Comparison of ENCODE assay signal across 8 mouse cellular contexts in the genomic region with DNA sequence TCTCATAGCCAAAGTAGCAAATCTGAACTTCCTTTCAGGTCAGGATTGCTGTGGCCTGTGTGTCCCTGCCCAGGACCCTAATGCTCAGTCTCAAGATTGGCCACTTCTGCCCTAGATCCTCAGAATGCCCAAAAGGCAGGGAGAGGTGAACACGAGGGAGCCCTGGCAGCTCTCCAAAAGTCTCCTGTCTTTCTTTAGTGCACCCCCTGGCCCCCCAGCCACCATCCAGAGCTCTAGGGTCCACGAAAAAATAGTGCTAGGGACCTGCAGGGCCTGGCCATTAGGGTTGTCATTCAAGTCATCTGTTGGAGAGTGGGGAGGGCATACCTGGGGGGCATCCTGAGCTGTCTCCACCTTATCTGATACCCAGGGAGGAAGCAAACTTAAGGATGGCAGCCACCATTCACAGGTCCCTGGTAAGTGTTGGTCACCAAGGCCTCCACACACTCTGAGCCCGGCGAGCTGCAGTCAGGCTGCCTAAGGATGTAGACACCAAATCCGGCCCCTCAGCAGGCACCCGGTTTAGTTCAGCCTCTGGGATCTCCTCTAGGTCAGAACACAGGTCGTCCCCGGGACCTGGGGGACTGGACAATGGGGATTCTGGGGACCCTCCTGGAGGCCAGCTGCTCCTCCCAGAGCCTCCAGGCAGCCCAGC. TPM values are rescaled to one million over a fixed set of nuclear protein-coding genes. Genes with fewer than 3 reads are reported as not detected.
DNase-seq lines count a peak whose midpoint lies in the region; ATAC-seq and TF ChIP-seq lines count a peak whose summit lies in the region.

No protein-coding gene starts in this region.

- H3K9ac ChIP-seq in CH12.LX (ENCODE audit: insufficient read depth, low read depth): no peak overlapping the region
- H3K9ac ChIP-seq in forebrain, postnatal 0 days: peak overlapping the region; percentile 87
- H3K9ac ChIP-seq in liver, postnatal 0 days (replicated peaks): peak overlapping the region; percentile 89

- no peak for ATAC-seq in forebrain, postnatal 0 days
- no peak for ATAC-seq in liver, postnatal 0 days
- ATAC-seq in monocyte, adult 5-6 weeks (replicated peaks; ENCODE audit: insufficient number of reproducible peaks, low FRiP score, low TSS enrichment, poor library complexity, severe bottlenecking): no peak

- no peaks in the 10 kb centered on the region; the same call in 1 of the 2 replicates for H3K36me3 ChIP-seq in heart, embryonic 10.5 days
- peaks cover 2 to 18% of the 10 kb centered on the region in 2 experiments for H3K36me3 ChIP-seq in CH12.LX (replicated peaks in 1 of 2; ENCODE audit: control insufficient read depth in 1 of 2, insufficient read depth in 1 of 2, low read length in 1 of 2)
- H3K36me3 ChIP-seq in forebrain, postnatal 0 days (ENCODE audit: insufficient read depth): no peaks in the 10 kb centered on the region
- H3K36me3 ChIP-seq in liver, postnatal 0 days (replicated peaks; ENCODE audit: insufficient read depth, low read length): peaks cover 5% of the 10 kb centered on the region

- TF ChIP-seq RAD21 in CH12.LX (IDR thresholded peaks at IDR 0.05; ENCODE audit: low read depth, low read length): no peak

- peak overlapping the region; percentile 75 for H3K4me3 ChIP-seq in heart, embryonic 10.5 days
- no peak overlapping the region for H3K4me3 ChIP-seq in CH12.LX (replicated peaks in 1 of 3; ENCODE audit: low read depth in 2 of 3, low read length in 2 of 3, poor library complexity in 1 of 3)
- H3K4me3 ChIP-seq in forebrain, postnatal 0 days (ENCODE audit: low read depth, low read length): peak overlapping the region; percentile 61
- H3K4me3 ChIP-seq in liver, postnatal 0 days (ENCODE audit: low read depth, low read length): peak overlapping the region; percentile 85

- dilution Hi-C loops in CH12.LX (cut with MboI; ENCODE audit: extremely low pct_ligation_motif_present, extremely low pct_unique_long_range_greater_than_20kb, low sequenced_read_pairs): no loop called here

- 67% methylated on average over 8 of the region's 8 CpGs for WGBS in heart, embryonic 10.5 days
- 46% methylated on average over 8 of the region's 8 CpGs for WGBS in forebrain, postnatal 0 days
- WGBS in liver, postnatal 0 days (ENCODE audit: insufficient replicate concordance): 67% methylated on average over 8 of the region's 8 CpGs

- in situ Hi-C loops in CH12.LX (cut with MboI; ENCODE audit: low pct_ligation_motif_present, low pct_unique_long_range_greater_than_20kb, low sequenced_read_pairs): no loop called here

- H3K4me1 ChIP-seq in heart, embryonic 10.5 days: peaks cover 36% of the 10 kb centered on the region
- peaks cover 9 to 25% of the 10 kb centered on the region in 2 experiments for H3K4me1 ChIP-seq in CH12.LX (ENCODE audit: control insufficient read depth in 1 of 2, insufficient read depth in 2 of 2)
- H3K4me1 ChIP-seq in forebrain, postnatal 0 days (ENCODE audit: insufficient read depth): peaks cover 21% of the 10 kb centered on the region
- H3K4me1 ChIP-seq in liver, postnatal 0 days (ENCODE audit: insufficient read depth): peaks cover 31% of the 10 kb centered on the region

- no peak for TF ChIP-seq CTCF in CH12.LX (conservative IDR thresholded peaks at IDR 0.05 in 1 of 2, IDR thresholded peaks at IDR 0.05 in 1 of 2; ENCODE audit: low read depth in 2 of 2, low read length in 2 of 2)
- TF ChIP-seq CTCF in forebrain, postnatal 0 days (IDR thresholded peaks at IDR 0.05; ENCODE audit: low read depth): no peak
- no peak for TF ChIP-seq CTCF in liver, postnatal 0 days (IDR thresholded peaks at IDR 0.05; ENCODE audit: low read depth)

- H3K79me2 ChIP-seq in CH12.LX (replicated peaks; ENCODE audit: control insufficient read depth, extremely low read depth, insufficient read depth, poor library complexity, severe bottlenecking): no peaks in the 10 kb centered on the region

- TF ChIP-seq EP300 in CH12.LX (IDR thresholded peaks at IDR 0.05; ENCODE audit: low read length): no peak
- no peak for TF ChIP-seq EP300 in liver, postnatal 0 days (IDR thresholded peaks at IDR 0.05; ENCODE audit: low read depth)

- TF ChIP-seq POLR2A in CH12.LX (IDR thresholded peaks at IDR 0.05; ENCODE audit: low read depth, low read length): no peak

- H3K27me3 ChIP-seq in heart, embryonic 10.5 days (ENCODE audit: insufficient read depth, poor library complexity, severe bottlenecking): peaks cover 2% of the 10 kb centered on the region; the same call in 1 of the 2 replicates
- H3K27me3 ChIP-seq in CH12.LX (replicated peaks): no peaks in the 10 kb centered on the region
- H3K27me3 ChIP-seq in forebrain, postnatal 0 days (ENCODE audit: insufficient read depth, low read length): no peaks in the 10 kb centered on the region
- H3K27me3 ChIP-seq in liver, postnatal 0 days (ENCODE audit: insufficient read depth, low read length): no peaks in the 10 kb centered on the region

- no peaks in the 10 kb centered on the region for H3K9me3 ChIP-seq in heart, embryonic 10.5 days
- no peaks in the 10 kb centered on the region for H3K9me3 ChIP-seq in CH12.LX (replicated peaks; ENCODE audit: low read length)
- no peaks in the 10 kb centered on the region for H3K9me3 ChIP-seq in forebrain, postnatal 0 days (ENCODE audit: low read length)
- H3K9me3 ChIP-seq in liver, postnatal 0 days (ENCODE audit: low read length): no peaks in the 10 kb centered on the region

- H3K27ac ChIP-seq in heart, embryonic 10.5 days: peak overlapping the region; percentile 92; the same call in 1 of the 2 replicates
- no peak overlapping the region for H3K27ac ChIP-seq in CH12.LX (ENCODE audit: insufficient read depth, low read depth)
- H3K27ac ChIP-seq in forebrain, postnatal 0 days (ENCODE audit: low read depth, low read length): no peak overlapping the region
- no peak overlapping the region for H3K27ac ChIP-seq in liver, postnatal 0 days (ENCODE audit: low read depth)

- DNase-seq in heart, embryonic 10.5 days (ENCODE audit: low spot score): no peak
- DNase-seq in heart, adult 8-10 months (ENCODE audit: low spot score): no peak
- DNase-seq in CH12.LX (ENCODE audit: extremely low read depth): no peak
- no peak for DNase-seq in forebrain, postnatal 0 days
- no peak for DNase-seq in liver, postnatal 0 days
- no peak for DNase-seq in spleen, postnatal 4 days (ENCODE audit: low spot score in 2 of 2)
- no peak for DNase-seq in right cerebral cortex, postnatal 36 days (ENCODE audit: low spot score in 2 of 2)

- 0 out of 2 replicates have a peak overlapping the region, but pooled peaks have one; percentile 37 for H3K4me2 ChIP-seq in CH12.LX (ENCODE audit: insufficient read depth, low read depth, poor library complexity, severe bottlenecking)
- H3K4me2 ChIP-seq in forebrain, postnatal 0 days (ENCODE audit: low read depth): peak overlapping the region; percentile 69
- peak overlapping the region; percentile 99 for H3K4me2 ChIP-seq in liver, postnatal 0 days (ENCODE audit: low read depth, low read length)

TF ChIP-seq in CH12.LX, 34 proteins besides CTCF, POLR2A, EP300 and RAD21 (continues in another document):
- TF ChIP-seq CHD1 (IDR thresholded peaks at IDR 0.05; ENCODE audit: low read depth, low read length) (no peak), ETS1 (conservative IDR thresholded peaks at IDR 0.05; ENCODE audit: low read depth, low read length) (no peak), NELFE (IDR thresholded peaks at IDR 0.05; ENCODE audit: low read depth, low read length) (no peak)

RNA-seq across cellular contexts. Expression of a gene that starts 2.1 kb away (rescaled TPM):
- polyA plus RNA-seq in heart, embryonic 10.5 days (2016; fragmentation: Nextera tagmentation; extraction: Ambion mirVana): 70.6 and 74.2 TPM in 2 replicates
- 10 to 100 TPM; 18.6 to 20.4 (median 20.0) TPM for total RNA-seq in heart, adult 8-10 months (2022)
- 25.7 and 32.7 TPM in 2 replicates for total RNA-seq in CH12.LX (2012; rRNA removed)
- 14.6 and 15.4 TPM in 2 replicates for total RNA-seq in CH12.LX (2014; rRNA removed)
- polyA plus RNA-seq in CH12.LX (2012; ENCODE audit: insufficient read length, low read depth): 21.1 and 21.4 TPM in 2 replicates
- 133 and 154 TPM in 2 replicates for total RNA-seq in forebrain, postnatal 0 days (2014; rRNA removed)
- polyA plus RNA-seq in forebrain, postnatal 0 days (2015; fragmentation: Nextera tagmentation; extraction: Ambion mirVana): 154 and 177 TPM in 2 replicates
- polyA plus RNA-seq in liver, postnatal 0 days (2015; fragmentation: Nextera tagmentation; extraction: Ambion mirVana): 33.1 and 35.0 TPM in 2 replicates
- 11.5 to 23.5 TPM (median 13.5 TPM) in 3 replicates for total RNA-seq in monocyte, adult 5-6 weeks (2017)

RNA-seq across cellular contexts. Expression of a gene that starts 13.1 kb away (rescaled TPM):
- 132 and 152 TPM in 2 replicates for polyA plus RNA-seq in heart, embryonic 10.5 days (2016; fragmentation: Nextera tagmentation; extraction: Ambion mirVana)
- 10 to 100 TPM; 41.5 to 53.3 (median 44.4) TPM for total RNA-seq in heart, adult 8-10 months (2022)
- total RNA-seq in CH12.LX (2012; rRNA removed): 77.9 and 98.8 TPM in 2 replicates
- total RNA-seq in CH12.LX (2014; rRNA removed): 79.1 and 100 TPM in 2 replicates
- 101 and 115 TPM in 2 replicates for polyA plus RNA-seq in CH12.LX (2012; ENCODE audit: insufficient read length, low read depth)
- total RNA-seq in forebrain, postnatal 0 days (2014; rRNA removed): 104 and 108 TPM in 2 replicates
- 129 TPM in 2 replicates for polyA plus RNA-seq in forebrain, postnatal 0 days (2015; fragmentation: Nextera tagmentation; extraction: Ambion mirVana)
- 40.3 and 42.8 TPM in 2 replicates for polyA plus RNA-seq in liver, postnatal 0 days (2015; fragmentation: Nextera tagmentation; extraction: Ambion mirVana)
- 133 to 179 TPM (median 136 TPM) in 3 replicates for total RNA-seq in monocyte, adult 5-6 weeks (2017)

RNA-seq across cellular contexts. Expression of a gene that starts 45.5 kb away (rescaled TPM):
- polyA plus RNA-seq in heart, embryonic 10.5 days (2016; fragmentation: Nextera tagmentation; extraction: Ambion mirVana): 2.2 TPM in 2 replicates
- total RNA-seq in heart, adult 8-10 months (2022): under 1 TPM in 1 of 4 experiments, not detected in 3; 0.09 TPM
- total RNA-seq in CH12.LX (2012; rRNA removed) (5.7 and 8.4 TPM in 2 replicates), CH12.LX (2014; rRNA removed) (2.1 and 2.2 TPM in 2 replicates)
- 1.8 and 2.3 TPM in 2 replicates for polyA plus RNA-seq in CH12.LX (2012; ENCODE audit: insufficient read length, low read depth)
- 0.31 and 0.33 TPM in 2 replicates for total RNA-seq in forebrain, postnatal 0 days (2014; rRNA removed)
- 0.09 and 0.21 TPM in 2 replicates for polyA plus RNA-seq in forebrain, postnatal 0 days (2015; fragmentation: Nextera tagmentation; extraction: Ambion mirVana)
- polyA plus RNA-seq in liver, postnatal 0 days (2015; fragmentation: Nextera tagmentation; extraction: Ambion mirVana): 0.95 and 1.3 TPM in 2 replicates
- total RNA-seq in monocyte, adult 5-6 weeks (2017): 0.29 to 0.48 TPM in 2 of 3 replicates, not detected in the other

RNA-seq across cellular contexts. Expression of a gene that starts 47.4 kb away (rescaled TPM):
- polyA plus RNA-seq in heart, embryonic 10.5 days (2016; fragmentation: Nextera tagmentation; extraction: Ambion mirVana): 3.2 and 4.9 TPM in 2 replicates
- total RNA-seq in heart, adult 8-10 months (2022): 10 to 100 TPM in 3 of 4 experiments, 1 to 10 TPM in 1; 8.3 to 15.0 (median 13.5) TPM
- total RNA-seq in CH12.LX (2012; rRNA removed) (4.2 and 4.7 TPM in 2 replicates), CH12.LX (2014; rRNA removed) (2.7 and 2.8 TPM in 2 replicates)
- polyA plus RNA-seq in CH12.LX (2012; ENCODE audit: insufficient read length, low read depth): 5.2 and 5.8 TPM in 2 replicates
- 6.3 and 9.0 TPM in 2 replicates for total RNA-seq in forebrain, postnatal 0 days (2014; rRNA removed)
- 2.3 and 4.3 TPM in 2 replicates for polyA plus RNA-seq in forebrain, postnatal 0 days (2015; fragmentation: Nextera tagmentation; extraction: Ambion mirVana)
- polyA plus RNA-seq in liver, postnatal 0 days (2015; fragmentation: Nextera tagmentation; extraction: Ambion mirVana): 2.4 and 2.5 TPM in 2 replicates
- total RNA-seq in monocyte, adult 5-6 weeks (2017): 2.8 to 12.0 TPM (median 3.1 TPM) in 3 replicates

Comparison
In these comparisons a context has a peak if more than half of its experiments do, and no peak if none do; other contexts are left out.
1. H3K4me3 ChIP-seq: peak in heart, embryonic 10.5 days (single experiment), forebrain, postnatal 0 days (single experiment) and liver, postnatal 0 days (single experiment); none in CH12.LX (0 of 3).
2. H3K4me2 ChIP-seq: peak in every context shown above with its lines; median percentile 99 in liver, postnatal 0 days; 69 in forebrain, postnatal 0 days; 37 in CH12.LX.